ENCODE assay signal across 12 mouse cellular contexts in genomic region chr12:82188321-82189075, GRCm38 (mm10). TPM values are rescaled to one million over a fixed set of nuclear protein-coding genes. Genes with fewer than 3 reads are reported as not detected.
DNase-seq lines count a peak whose midpoint lies in the region; ATAC-seq and TF ChIP-seq lines count a peak whose summit lies in the region.
"Had no signal": no experiment of that assay in that cellular context is flagged by ENCODE, and none has a peak within 500 bp of the region (broad histone marks: within the 10 kb centered on the region; RNA-seq: fewer than 3 reads in every experiment).

No protein-coding gene starts in this region.

- no peaks in the 10 kb centered on the region for H3K36me3 ChIP-seq in hindbrain, embryonic 12.5 days
- H3K36me3 ChIP-seq in hindbrain, embryonic 10.5 days: peaks cover 2% of the 10 kb centered on the region; the same call in 1 of the 2 replicates
- no peaks in the 10 kb centered on the region for H3K36me3 ChIP-seq in kidney, postnatal 0 days (ENCODE audit: insufficient read depth, low read length)
- H3K36me3 ChIP-seq: hindbrain, embryonic 15.5 days had no signal

- TF ChIP-seq POLR2A in brain, embryonic 14.5 days (IDR thresholded peaks at IDR 0.05; ENCODE audit: borderline replicate concordance, extremely low read depth, insufficient read depth, insufficient read length, poor library complexity, severe bottlenecking): no peak

- WGBS in hindbrain, embryonic 12.5 days: 59% methylated on average over 9 of the region's 9 CpGs
- WGBS in hindbrain, embryonic 10.5 days: 63% methylated on average over 9 of the region's 9 CpGs
- WGBS in kidney, postnatal 0 days: 43% methylated on average over 9 of the region's 9 CpGs

- H3K9ac ChIP-seq in hindbrain, embryonic 12.5 days: no peak overlapping the region
- H3K9ac ChIP-seq in kidney, postnatal 0 days (ENCODE audit: low read depth, low read length): no peak overlapping the region
- H3K9ac ChIP-seq: hindbrain, embryonic 15.5 days had no signal

- 0 out of 2 replicates have a peak, but pooled peaks cover 2% of the 10 kb centered on the region for H3K9me3 ChIP-seq in hindbrain, embryonic 12.5 days (replicated peaks)
- H3K9me3 ChIP-seq in hindbrain, embryonic 10.5 days: peaks cover 11% of the 10 kb centered on the region; the same call in 1 of the 2 replicates
- no peaks in the 10 kb centered on the region for H3K9me3 ChIP-seq in kidney, postnatal 0 days (replicated peaks; ENCODE audit: low read length)
- H3K9me3 ChIP-seq: hindbrain, embryonic 15.5 days had no signal

- H3K4me2 ChIP-seq in hindbrain, embryonic 12.5 days (replicated peaks): no peak overlapping the region
- H3K4me2 ChIP-seq in kidney, postnatal 0 days (ENCODE audit: low read length): no peak overlapping the region
- H3K4me2 ChIP-seq: hindbrain, embryonic 15.5 days had no signal

- H3K27me3 ChIP-seq in hindbrain, embryonic 12.5 days: no peaks in the 10 kb centered on the region
- H3K27me3 ChIP-seq in hindbrain, embryonic 10.5 days (ENCODE audit: insufficient read depth, poor library complexity, severe bottlenecking): no peaks in the 10 kb centered on the region
- H3K27me3 ChIP-seq in kidney, postnatal 0 days (ENCODE audit: insufficient read depth, low read length): no peaks in the 10 kb centered on the region
- H3K27me3 ChIP-seq: hindbrain, embryonic 15.5 days had no signal

- no peak for ATAC-seq in hindbrain, embryonic 12.5 days (ENCODE audit: low FRiP score)
- no peak for ATAC-seq in kidney, postnatal 0 days (replicated peaks; ENCODE audit: low FRiP score, low read depth)
- no peak for ATAC-seq in activated CD4-positive, CD25-positive, alpha-beta regulatory T cell, adult 4 months

- TF ChIP-seq CTCF in brain, embryonic 14.5 days (IDR thresholded peaks at IDR 0.05; ENCODE audit: borderline replicate concordance, extremely low read depth, insufficient read depth, insufficient read length): no peak
- TF ChIP-seq CTCF in kidney, postnatal 0 days (IDR thresholded peaks at IDR 0.05; ENCODE audit: low read depth): peak; percentile 47

- H3K27ac ChIP-seq in hindbrain, embryonic 12.5 days: peak overlapping the region; percentile 14; the same call in 1 of the 2 replicates
- no peak overlapping the region for H3K27ac ChIP-seq in hindbrain, embryonic 10.5 days
- peak overlapping the region; percentile 76 for H3K27ac ChIP-seq in kidney, postnatal 0 days
- H3K27ac ChIP-seq: hindbrain, embryonic 15.5 days had no signal

- H3K4me3 ChIP-seq in hindbrain, embryonic 12.5 days: no peak overlapping the region
- no peak overlapping the region for H3K4me3 ChIP-seq in hindbrain, embryonic 10.5 days
- no peak overlapping the region for H3K4me3 ChIP-seq in kidney, postnatal 0 days (replicated peaks; ENCODE audit: low read depth, low read length)
- H3K4me3 ChIP-seq: hindbrain, embryonic 15.5 days had no signal

- DNase-seq in hindbrain, embryonic 10.5 days (ENCODE audit: low spot score): no peak
- peak; percentile 27 for DNase-seq in 3T3-L1 (ENCODE audit: low read depth, low spot score)
- peak; percentile 24 for DNase-seq in brain, embryonic 14.5 days (ENCODE audit: low read depth)
- peak; percentile 53 for DNase-seq in kidney, postnatal 0 days (ENCODE audit: low spot score)
- no peak for DNase-seq in urinary bladder, adult 18-20 months (ENCODE audit: low spot score in 2 of 2)
- no peak for DNase-seq in adrenal gland, adult 8-10 months
- DNase-seq: adrenal gland, postnatal 14 days; cerebellum, postnatal 36 days; thymus, postnatal 36 days had no signal

- peaks cover 27% of the 10 kb centered on the region for H3K4me1 ChIP-seq in hindbrain, embryonic 12.5 days
- H3K4me1 ChIP-seq in hindbrain, embryonic 10.5 days (replicated peaks): peaks cover 54% of the 10 kb centered on the region
- peaks cover 25% of the 10 kb centered on the region for H3K4me1 ChIP-seq in kidney, postnatal 0 days (replicated peaks; ENCODE audit: insufficient read depth, low read length)

RNA-seq across cellular contexts. Expression of gene Sipa1l1, which starts 19.4 kb away (rescaled TPM):
- polyA plus RNA-seq in hindbrain, embryonic 12.5 days (2016; fragmentation: Nextera tagmentation; extraction: Ambion mirVana): 26.0 and 33.3 TPM in 2 replicates
- polyA plus RNA-seq in hindbrain, embryonic 10.5 days (2016; fragmentation: Nextera tagmentation; extraction: Ambion mirVana): 26.0 and 30.2 TPM in 2 replicates
- 22.8 and 24.1 TPM in 2 replicates for polyA plus RNA-seq in brain, embryonic 14.5 days (2012; rRNA removed)
- 17.3 and 20.4 TPM in 2 replicates for polyA plus RNA-seq in kidney, postnatal 0 days (2015; fragmentation: Nextera tagmentation; extraction: Ambion mirVana)
- 10 to 100 TPM; 26.6 to 37.3 (median 33.6) TPM for total RNA-seq in adrenal gland, adult 8-10 months (2022)
- polyA plus RNA-seq in activated CD4-positive, CD25-positive, alpha-beta regulatory T cell, adult 4 months (2017; shearing (Covaris generic)): 10 to 100 TPM; 23.4 to 29.9 TPM

Comparison
In these comparisons a context has a peak if more than half of its experiments do, and no peak if none do; other contexts are left out.
1. DNase-seq: peak in 3T3-L1 (single experiment), brain, embryonic 14.5 days (single experiment) and kidney, postnatal 0 days (single experiment); none in hindbrain, embryonic 10.5 days (single experiment), urinary bladder, adult 18-20 months (0 of 2) and adrenal gland, adult 8-10 months (single experiment).